Mouse (Mus musculus) v-Abl transformed pro-B cells (cell line): ENCODE data around the gene Ccdc34.

Experiments used
- in situ Hi-C, 2 experiments: fragments of 400-800 bp; cut with MboI; formaldehyde crosslinking; loops; one replicate each; pipeline ENCODE4 v1.15.1; 2025; ENCODE audit not compliant: unreplicated experiment in 2 of 2

Ccdc34 gene

GRCm38 (mm10) chr2:109995061-109995460, 22.6 kb upstream of the Ccdc34 start:
- in situ Hi-C loops = no loop called here

- in situ Hi-C loops = no loop called here
These were observed 21.2 kb upstream of the Ccdc34 start for GRCm38 (mm10) chr2:109996411-109996810.

GRCm38 (mm10) chr2:110004668-110005067, 12.9 kb upstream of the Ccdc34 start:
- in situ Hi-C loops = no loop called here

GRCm38 (mm10) chr2:110005164-110005563, 12.5 kb upstream of the Ccdc34 start:
- in situ Hi-C loops = no loop called here

- in situ Hi-C loops = no loop called here
These were observed 11.9 kb upstream of the Ccdc34 start for GRCm38 (mm10) chr2:110005596-110006239.

- in situ Hi-C loops = no loop called here
These were observed 10.0 kb upstream of the Ccdc34 start for GRCm38 (mm10) chr2:110007423-110008267.

GRCm38 (mm10) chr2:110009449-110009848, 8.2 kb upstream of the Ccdc34 start:
- in situ Hi-C loops = no loop called here

- in situ Hi-C loops = no loop called here
These were observed 5.4 kb upstream of the Ccdc34 start for GRCm38 (mm10) chr2:110012184-110012725.

GRCm38 (mm10) chr2:110017087-110017486, 530 bp upstream of the Ccdc34 start:
- in situ Hi-C loops = no loop called here

- in situ Hi-C loops = no loop called here
These were observed 2.0 kb downstream of the Ccdc34 start for GRCm38 (mm10) chr2:110019656-110020055.

- in situ Hi-C loops = no loop called here
These were observed 2.8 kb downstream of the Ccdc34 start for GRCm38 (mm10) chr2:110020430-110020829.

GRCm38 (mm10) chr2:110036265-110036664, 18.6 kb downstream of the Ccdc34 start:
- in situ Hi-C loops = loop anchor here (25.0 kb wide), 1 partner anchor 749 kb away; the partner anchor contains the start of genes Kif18a (in 2 of the 2) and Mettl15 (in 2 of the 2)

- in situ Hi-C loops = loop anchor here (25.0 kb wide), 1 partner anchor 749 kb away; the partner anchor contains the start of genes Kif18a (in 2 of the 2) and Mettl15 (in 2 of the 2)
These were observed 19.0 kb downstream of the Ccdc34 start for GRCm38 (mm10) chr2:110036665-110037064.

- in situ Hi-C loops = loop anchor here (25.0 kb wide), 1 partner anchor 750 kb away; the partner anchor contains the start of genes Kif18a (in 2 of the 2) and Mettl15 (in 2 of the 2)
These were observed 19.6 kb downstream of the Ccdc34 start for GRCm38 (mm10) chr2:110037221-110037620.

GRCm38 (mm10) chr2:110038341-110038740, 20.7 kb downstream of the Ccdc34 start:
- in situ Hi-C loops = loop anchor here (25.0 kb wide), 1 partner anchor 751 kb away; the partner anchor contains the start of genes Kif18a (in 2 of the 2) and Mettl15 (in 2 of the 2)

- in situ Hi-C loops = loop anchor here (25.0 kb wide), 1 partner anchor 756 kb away; the partner anchor contains the start of genes Kif18a (in 2 of the 2) and Mettl15 (in 2 of the 2)
These were observed 25.5 kb downstream of the Ccdc34 start for GRCm38 (mm10) chr2:110042861-110043760.

GRCm38 (mm10) chr2:110058424-110058823, 40.8 kb downstream of the Ccdc34 start:
- in situ Hi-C loops = no loop called here

GRCm38 (mm10) chr2:110063131-110063530, 45.5 kb downstream of the Ccdc34 start:
- in situ Hi-C loops = loop anchor here (5.0 kb wide), 1 partner anchor 139 kb away; no protein-coding TSS in a partner anchor

GRCm38 (mm10) chr2:110068916-110069315, 51.3 kb downstream of the Ccdc34 start:
- in situ Hi-C loops = no loop called here

- in situ Hi-C loops = no loop called here
These were observed 55.4 kb downstream of the Ccdc34 start for GRCm38 (mm10) chr2:110073023-110073422.
